Mouse (Mus musculus): ENCODE measurements at regions not wholly inside any gene's neighbourhood (a gene's known extent, or its start where the extent isn't known, plus 50 kb on each side); places are given as distances from the start of the nearest gene placed in this dataset.

- TF ChIP-seq CTCF (IDR thresholded peaks at IDR 0.05; ENCODE audit: insufficient read depth, low read length), result no peak
- no peak for TF ChIP-seq POLR2A (IDR thresholded peaks at IDR 0.05; ENCODE audit: borderline replicate concordance, extremely low read depth, low read depth, low read length)
Observed at GRCm38 (mm10) chr5:77576881-77577280, 169.0 kb upstream of the Igfbp7 start.

All from lung, adult 2 months (tissue).